Mouse (Mus musculus) CH12.LX (cell line): ENCODE results near the gene Akp3.

Experiments used
- CTCF ChIP-seq, 2 experiments: IDR thresholded peaks in 1 of 2; conservative IDR thresholded peaks in 1 of 2; 2 replicates each; pipeline ENCODE4 v1.5.1; 2011 to 2012; ENCODE audit warnings: low read depth in 2 of 2, low read length in 2 of 2, improper control_type of control experiment in 1 of 2, inconsistent platforms in 1 of 2, mild to moderate bottlenecking in 1 of 2, moderate library complexity in 1 of 2
- MEF2A ChIP-seq: IDR thresholded peaks from 2 replicates; pipeline ENCODE4 v1.6.1; 2014; ENCODE audit warnings: low read depth, mild to moderate bottlenecking, inconsistent platforms, low read length, improper control_type of control experiment, borderline replicate concordance
- SMC3 ChIP-seq: IDR thresholded peaks from 2 replicates; pipeline ENCODE4 v1.6.1; 2011; ENCODE audit warnings: low read depth, low read length, improper control_type of control experiment

- TF ChIP-seq SMC3: no peak
- TF ChIP-seq CTCF (conservative IDR thresholded peaks at IDR 0.05 in 1 of 2, IDR thresholded peaks at IDR 0.05 in 1 of 2; ENCODE audit: low read depth in 2 of 2, low read length in 2 of 2): no peak
- TF ChIP-seq MEF2A: no peak
Observed at GRCm38 (mm10) chr1:87114784-87115183, 10.0 kb upstream of the Akp3 start.
